Mouse (Mus musculus) cortical plate, adult 2 months (tissue): ENCODE results near the gene Cers6.

Experiments used
- CTCF ChIP-seq: fragments of 200-500 bp; IDR thresholded peaks from 2 replicates; pipeline ENCODE4 v1.5.1; 2011; ENCODE audit warnings: mild to moderate bottlenecking, control low read depth, low read length; ENCODE audit not compliant: insufficient read depth; ENCODE audit errors: extremely low read depth
- POLR2A ChIP-seq: fragments of 200-500 bp; IDR thresholded peaks from 2 replicates; pipeline ENCODE4 v1.6.1; 2011; ENCODE audit warnings: mild to moderate bottlenecking, low read length, control low read depth; ENCODE audit not compliant: insufficient read depth; ENCODE audit errors: extremely low read depth

- no peak for TF ChIP-seq CTCF
- TF ChIP-seq POLR2A = no peak
Measured at GRCm38 (mm10) chr2:68944898-68945297, 83.7 kb downstream of the Cers6 start.
